Mouse (Mus musculus) adrenal gland, adult 2 months (tissue): ENCODE data around the gene P2ry14. TPM values are rescaled to one million over a fixed set of nuclear protein-coding genes. Genes with fewer than 3 reads are reported as not detected.
A peak's percentile ranks its signal among the peaks of the same experiment; 100 is the strongest.
"Not testable (repeated sequence)": the region's sequence is repeated elsewhere in the genome, so short reads cannot be mapped to it uniquely, and the experiment has no call there.

Experiments
- DNase-seq: peaks from one replicate; pipeline ENCODE4 v3.0.0; 2021
- polyA plus RNA-seq: library from polyadenylated mRNA; depleted of rRNA; stranded (reverse); fragments of >200 nt; gene quantifications from 2 replicates; pipeline ENCODE4 v1.2.3, GENCODE M21; 2012; rRNA removed
- total RNA-seq, 2 experiments: library from RNA; stranded (reverse); gene quantifications; 2 replicates each; pipeline ENCODE4 v1.2.3; 2021

Gene P2ry14
- total and polyA plus RNA-seq, 3 experiments: 2.5 to 26.7 (median 13.7) TPM

GRCm38 (mm10) chr3:59107439-59107838 is 46.0 kb downstream of the P2ry14 start:
- DNase-seq: no peak

GRCm38 (mm10) chr3:59104462-59104861 is 49.0 kb downstream of the P2ry14 start:
- DNase-seq: peak; percentile 52

- no peak for DNase-seq
Measured at GRCm38 (mm10) chr3:59102146-59102545, 51.3 kb downstream of the P2ry14 start.

DNA sequence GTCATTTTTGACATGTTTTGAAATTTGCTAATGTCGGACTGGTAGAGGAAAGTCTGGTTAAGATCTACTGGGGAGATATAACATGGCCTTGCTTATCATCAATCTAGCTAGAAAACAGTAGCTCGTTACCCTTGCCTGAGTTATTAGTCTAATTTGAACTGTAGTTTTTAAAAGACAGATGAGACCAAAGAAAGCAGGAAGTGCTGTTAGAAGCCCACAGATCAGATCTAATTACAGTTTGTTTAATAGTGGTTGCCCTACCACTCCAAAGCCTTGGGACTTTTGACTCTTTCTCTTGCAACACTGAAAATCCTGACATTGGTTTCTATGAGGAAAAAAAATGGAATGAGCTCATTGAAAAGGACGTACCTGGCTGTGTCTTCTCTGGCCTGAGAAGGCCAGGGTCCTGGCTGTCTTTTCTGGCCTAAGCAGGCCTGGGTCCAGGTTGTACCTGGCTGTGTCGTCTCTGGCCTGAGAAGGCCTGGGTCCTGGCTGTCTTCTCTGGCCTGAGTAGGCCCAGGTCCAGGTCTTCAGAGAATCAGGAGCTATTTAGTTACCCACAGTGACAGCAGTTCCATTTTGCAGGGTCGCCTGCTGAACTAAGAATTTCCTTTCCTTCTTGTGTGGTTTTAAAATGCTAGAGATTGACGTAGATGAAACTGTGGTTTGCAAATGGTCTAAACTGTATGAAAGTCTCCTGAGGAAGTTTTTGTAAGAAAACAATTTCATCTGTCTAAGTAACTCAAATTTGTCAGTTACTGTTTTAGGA is 52.0 kb downstream of the P2ry14 start, which contains the start of gene Gpr171:
TSS of gene Gpr171 (minus strand) at position 604 of the 769 bp plus-strand sequence.
- no peak for DNase-seq

DNA sequence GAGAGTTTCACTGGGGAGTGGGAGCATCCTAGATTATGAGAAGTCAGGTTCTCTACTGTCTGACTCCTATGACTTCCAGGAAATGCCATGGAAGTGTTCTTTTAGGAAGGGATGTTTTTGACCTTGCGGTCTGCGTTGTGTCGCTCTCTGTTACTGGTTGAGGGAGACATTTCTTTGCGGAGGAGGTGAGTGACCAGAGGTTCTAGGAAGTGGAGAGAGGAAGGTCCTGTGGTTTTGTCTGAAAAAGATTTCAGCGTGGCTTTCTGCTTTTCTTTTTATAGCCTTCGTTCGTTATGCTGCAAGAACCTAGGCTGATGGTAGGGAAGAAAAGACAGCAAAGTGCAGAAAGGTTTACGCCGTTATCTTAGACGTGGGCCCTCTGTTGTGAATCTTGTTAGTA is 54.9 kb downstream of the P2ry14 start:
- DNase-seq: no peak

DNA sequence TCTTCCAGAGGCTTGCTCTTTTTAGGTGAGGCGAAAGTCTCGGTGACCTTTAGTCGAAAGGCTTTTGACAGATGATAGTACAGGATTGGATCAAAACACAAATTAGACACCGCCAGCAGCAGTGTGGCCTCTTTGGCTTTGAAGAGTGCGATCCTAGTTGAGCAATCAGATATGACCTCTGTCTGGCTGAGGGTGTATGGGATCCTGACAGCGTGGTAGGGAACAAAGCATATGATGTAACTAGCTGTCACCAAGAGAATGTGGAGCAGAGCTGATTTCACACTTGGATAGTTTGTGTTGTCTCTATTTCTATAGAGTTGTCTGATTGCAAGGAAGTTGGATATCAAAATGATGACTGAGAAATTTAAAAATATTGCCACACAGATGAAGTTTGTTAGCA is 56.0 kb downstream of the P2ry14 start:
- DNase-seq: peak; percentile 56

GRCm38 (mm10) chr3:59092702-59093101 is 60.7 kb downstream of the P2ry14 start:
- peak; percentile 28 for DNase-seq

- no peak for DNase-seq
Measured at GRCm38 (mm10) chr3:59080919-59081318, 72.5 kb downstream of the P2ry14 start.

DNA sequence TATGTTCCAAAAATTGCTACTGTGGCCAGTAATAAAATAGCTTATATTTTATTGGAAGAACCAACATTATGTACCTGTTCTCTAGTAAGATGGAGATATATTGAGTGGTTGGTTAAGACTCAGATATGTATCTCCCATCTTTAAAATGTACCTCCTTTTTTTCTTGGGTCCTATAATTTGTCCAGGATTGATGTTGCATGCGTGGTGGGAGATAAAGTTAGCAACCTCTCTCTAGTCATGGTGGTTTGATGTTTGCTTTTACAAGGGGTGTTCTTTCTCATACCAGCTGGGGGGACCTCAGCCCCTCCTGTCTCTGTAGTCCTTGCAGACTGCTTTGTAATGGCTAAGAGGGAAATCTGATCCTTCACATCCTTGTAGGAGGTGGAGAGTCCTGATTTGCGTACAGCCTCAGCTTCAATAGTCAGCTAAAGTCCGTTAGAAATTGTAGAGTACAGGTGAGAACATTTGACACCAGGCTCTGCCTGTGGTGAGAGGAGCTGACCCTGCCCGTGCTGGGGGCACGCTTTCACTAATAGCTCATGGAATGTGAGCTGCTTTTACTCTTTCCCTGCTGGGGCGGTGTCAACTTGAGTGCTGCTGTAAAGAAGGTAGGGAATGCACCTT is 73.0 kb downstream of the P2ry14 start:
- no peak for DNase-seq

- peak; percentile 56 for DNase-seq
Measured at GRCm38 (mm10) chr3:59079327-59079726, 74.1 kb downstream of the P2ry14 start.

- DNase-seq: peak; percentile 52
Measured at GRCm38 (mm10) chr3:59078585-59078984, 74.8 kb downstream of the P2ry14 start.

- DNase-seq: no peak
Measured at GRCm38 (mm10) chr3:59077278-59077677, 76.1 kb downstream of the P2ry14 start.

DNA sequence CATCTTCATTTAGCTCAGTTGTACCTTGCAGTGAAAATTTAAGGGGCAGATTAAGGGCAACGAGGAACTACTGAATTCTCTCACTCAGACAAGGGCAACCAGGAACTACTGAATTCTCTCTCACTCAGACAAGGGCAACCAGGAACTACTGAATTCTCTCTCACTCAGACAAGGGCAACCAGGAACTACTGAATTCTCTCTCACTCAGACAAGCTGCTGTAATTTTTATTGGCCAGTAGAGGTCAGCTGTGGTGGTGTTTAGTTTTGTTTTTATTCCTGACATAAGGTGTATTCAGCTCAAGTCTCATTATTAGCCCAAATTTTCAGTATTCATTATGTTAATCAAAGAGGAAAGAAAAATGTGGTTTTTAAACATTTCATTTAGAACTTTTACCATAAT is 84.3 kb downstream of the P2ry14 start:
- DNase-seq: not testable (repeated sequence)

DNA sequence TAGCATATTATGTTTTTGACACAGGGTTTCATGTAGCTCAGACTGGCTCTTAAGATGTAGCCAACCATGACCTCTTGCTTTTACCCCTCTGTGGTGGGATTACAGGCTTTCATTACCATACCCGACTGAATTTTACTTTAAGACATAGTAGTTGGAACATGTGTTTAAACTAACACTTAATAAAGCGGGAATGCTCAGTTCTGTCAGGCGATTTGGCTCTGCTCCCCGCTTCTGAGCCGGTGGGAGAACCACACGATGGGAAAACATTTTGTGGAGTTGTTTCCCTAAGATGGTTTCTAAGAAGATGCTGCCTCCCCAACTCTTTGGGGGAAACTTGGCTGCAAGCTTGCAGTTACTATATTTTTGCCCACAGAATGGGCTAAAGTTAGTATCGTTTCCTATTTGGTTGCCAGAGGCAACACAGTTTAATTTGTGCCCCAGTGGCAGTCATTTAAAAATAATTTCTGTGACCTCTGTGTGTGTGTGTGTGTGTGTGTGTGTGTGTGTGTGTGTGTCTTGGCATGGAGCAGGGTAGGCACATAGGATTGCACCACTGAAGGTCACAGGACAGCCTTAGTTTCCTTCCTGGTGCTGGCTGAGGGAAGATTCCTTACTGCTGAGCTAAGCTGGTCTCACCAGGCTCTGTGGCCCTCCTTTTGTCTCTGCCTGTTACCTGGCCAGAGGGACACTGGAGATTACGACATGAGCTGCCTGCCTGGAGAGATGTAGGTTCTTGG is 86.7 kb downstream of the P2ry14 start:
- DNase-seq: no peak

GRCm38 (mm10) chr3:59065937-59066336 is 87.5 kb downstream of the P2ry14 start:
- no peak for DNase-seq

Other genes with a start within 250 kb of the P2ry14 start
- 10 to 100 TPM in 1 of 2 experiments, 1 to 10 TPM in 1; 9.4 to 14.0 TPM for gene Med12l, start 147.8 kb downstream of the P2ry14 start, total RNA-seq
- 7.4 and 9.2 TPM in 2 replicates for gene Med12l, start 147.8 kb downstream of the P2ry14 start, polyA plus RNA-seq
- not detected for gene Gpr171, start 51.8 kb downstream of the P2ry14 start, total RNA-seq
- gene Gpr171, start 51.8 kb downstream of the P2ry14 start, polyA plus RNA-seq: 0.07 TPM in 1 of 2 replicates, not detected in the other
- gene Gpr87, start 41.5 kb upstream of the P2ry14 start, total RNA-seq: not detected
- gene Gpr87, start 41.5 kb upstream of the P2ry14 start, polyA plus RNA-seq: not detected in 2 replicates
- gene P2ry13, start 57.3 kb upstream of the P2ry14 start, total RNA-seq: 1 to 10 TPM in 1 of 2 experiments, under 1 TPM in 1; 0.98 to 1.7 TPM
- gene P2ry13, start 57.3 kb upstream of the P2ry14 start, polyA plus RNA-seq: 0.33 and 0.41 TPM in 2 replicates
- 1 to 10 TPM; 1.9 to 2.7 TPM for gene P2ry12, start 109.3 kb upstream of the P2ry14 start, total RNA-seq
- 1.6 and 2.6 TPM in 2 replicates for gene P2ry12, start 109.3 kb upstream of the P2ry14 start, polyA plus RNA-seq
- gene Igsf10, start 190.8 kb upstream of the P2ry14 start, total RNA-seq: 1 to 10 TPM; 1.6 to 2.3 TPM
- gene Igsf10, start 190.8 kb upstream of the P2ry14 start, polyA plus RNA-seq: 0.17 and 0.39 TPM in 2 replicates